Mouse (Mus musculus): ENCODE results near the gene Nr4a1. TPM values are rescaled to one million over a fixed set of nuclear protein-coding genes. Genes with fewer than 3 reads are reported as not detected.
A peak's percentile ranks its signal among the peaks of the same experiment; 100 is the strongest.

Nr4a1 gene
- total and polyA plus RNA-seq, 2 experiments from 2014 or later = 8.6 to 56.0 TPM

DNA sequence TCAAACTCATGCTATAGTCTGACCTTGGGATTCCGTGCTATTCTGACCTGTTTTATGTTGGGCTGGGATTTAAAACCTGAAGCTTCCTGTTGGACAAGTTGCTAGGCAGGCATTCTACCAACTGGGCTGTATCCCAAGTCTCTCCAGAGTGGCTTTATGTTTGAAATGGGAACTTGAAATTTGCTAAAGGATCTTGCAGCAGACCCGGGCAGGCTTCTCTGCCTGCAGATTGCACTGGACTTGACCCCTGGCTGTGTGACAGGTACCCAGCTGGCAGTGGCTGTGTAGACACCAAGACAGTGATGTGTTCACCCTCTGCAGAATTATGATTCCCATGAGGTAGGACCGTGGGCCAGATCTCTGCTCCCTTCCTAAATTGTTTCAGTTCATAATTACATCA, 37.9 kb downstream of the Nr4a1 start:
- 0 out of 2 replicates have a peak, but pooled peaks cover 5% of the 10 kb centered on the region for H3K4me1 ChIP-seq (ENCODE audit: control insufficient read depth, insufficient read depth)
- no peak overlapping the region for H3K4me3 ChIP-seq (ENCODE audit: low read depth, low read length)
- no peak overlapping the region for H3K4me2 ChIP-seq (ENCODE audit: low read depth, low read length)
- no peaks in the 10 kb centered on the region for H3K9me3 ChIP-seq (replicated peaks; ENCODE audit: control insufficient read depth, low read length)
- 68% methylated on average over 3 of the region's 3 CpGs for WGBS
- no peak overlapping the region for H3K27ac ChIP-seq (ENCODE audit: low read depth)
- TF ChIP-seq CTCF (IDR thresholded peaks at IDR 0.05; ENCODE audit: low read depth) (no peak), EP300 (IDR thresholded peaks at IDR 0.05; ENCODE audit: low read depth) (no peak)
- no peak overlapping the region for H3K9ac ChIP-seq (replicated peaks; ENCODE audit: low read depth, low read length)
- peaks cover 51% of the 10 kb centered on the region for H3K36me3 ChIP-seq (replicated peaks; ENCODE audit: control insufficient read depth, insufficient read depth, low read length)
- ATAC-seq (ENCODE audit: insufficient read depth, low read depth) = no peak
- DNase-seq (ENCODE audit: low spot score) = no peak
- no peaks in the 10 kb centered on the region for H3K27me3 ChIP-seq (ENCODE audit: control insufficient read depth, insufficient read depth, low read length)

DNA sequence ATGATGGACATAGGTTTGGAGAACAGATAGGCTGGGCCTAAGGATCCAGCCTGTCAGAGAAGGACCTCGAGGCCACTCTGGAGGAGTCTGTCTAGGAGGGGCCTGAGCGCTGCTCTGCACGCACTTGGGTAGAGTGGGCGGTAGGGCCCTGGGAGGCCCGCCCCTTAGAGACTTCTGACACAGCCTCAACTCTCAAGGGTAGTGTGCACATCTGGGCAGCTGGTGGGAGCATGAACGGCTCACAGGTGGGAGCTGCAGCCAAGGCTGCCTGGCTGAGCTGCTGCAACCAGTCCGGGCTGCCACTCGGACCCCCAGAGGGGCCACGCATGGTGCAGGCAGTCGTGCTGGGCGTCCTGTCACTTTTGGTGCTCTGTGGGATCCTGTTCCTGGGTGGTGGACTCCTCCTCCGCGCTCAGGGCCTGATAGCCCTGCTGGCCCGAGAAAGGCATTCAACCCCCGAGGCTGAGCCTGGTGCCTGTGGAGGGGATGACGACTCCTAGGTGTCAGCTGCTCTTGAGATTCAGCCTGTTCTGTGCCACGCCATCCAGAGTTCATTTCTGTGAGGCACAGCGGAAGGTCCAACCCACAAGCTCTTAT, 39.1 kb downstream of the Nr4a1 start, which contains the start of gene 6030408B16Rik:
6030408B16Rik (plus strand) TSS at position 188 of the 597 bp plus-strand sequence.
- peak within 1 kb of the TSS; percentile 66 for H3K27ac ChIP-seq (ENCODE audit: low read depth)
- ATAC-seq (ENCODE audit: insufficient read depth, low read depth) = 0 out of 2 replicates have a peak, but pooled peaks have one; percentile 19
- H3K4me3 ChIP-seq (ENCODE audit: low read depth, low read length) = peak within 1 kb of the TSS; percentile 12; the same call in 1 of the 2 replicates
- no peaks in the 10 kb centered on the region for H3K9me3 ChIP-seq (replicated peaks; ENCODE audit: control insufficient read depth, low read length)
- WGBS = 40% methylated on average over 18 of the region's 18 CpGs
- peaks cover 8% of the 10 kb centered on the region; the same call in 1 of the 2 replicates for H3K4me1 ChIP-seq (ENCODE audit: control insufficient read depth, insufficient read depth)
- H3K36me3 ChIP-seq (replicated peaks; ENCODE audit: control insufficient read depth, insufficient read depth, low read length) = peaks cover 40% of the 10 kb centered on the region
- DNase-seq (ENCODE audit: low spot score) = no peak
- peak within 1 kb of the TSS; percentile 30 for H3K4me2 ChIP-seq (ENCODE audit: low read depth, low read length)
- no peaks in the 10 kb centered on the region for H3K27me3 ChIP-seq (ENCODE audit: control insufficient read depth, insufficient read depth, low read length)
- H3K9ac ChIP-seq (replicated peaks; ENCODE audit: low read depth, low read length) = peak within 1 kb of the TSS; percentile 24; the same call in 1 of the 2 replicates
- no peak for TF ChIP-seq CTCF (IDR thresholded peaks at IDR 0.05; ENCODE audit: low read depth)
- TF ChIP-seq EP300 (IDR thresholded peaks at IDR 0.05; ENCODE audit: low read depth) = no peak

DNA sequence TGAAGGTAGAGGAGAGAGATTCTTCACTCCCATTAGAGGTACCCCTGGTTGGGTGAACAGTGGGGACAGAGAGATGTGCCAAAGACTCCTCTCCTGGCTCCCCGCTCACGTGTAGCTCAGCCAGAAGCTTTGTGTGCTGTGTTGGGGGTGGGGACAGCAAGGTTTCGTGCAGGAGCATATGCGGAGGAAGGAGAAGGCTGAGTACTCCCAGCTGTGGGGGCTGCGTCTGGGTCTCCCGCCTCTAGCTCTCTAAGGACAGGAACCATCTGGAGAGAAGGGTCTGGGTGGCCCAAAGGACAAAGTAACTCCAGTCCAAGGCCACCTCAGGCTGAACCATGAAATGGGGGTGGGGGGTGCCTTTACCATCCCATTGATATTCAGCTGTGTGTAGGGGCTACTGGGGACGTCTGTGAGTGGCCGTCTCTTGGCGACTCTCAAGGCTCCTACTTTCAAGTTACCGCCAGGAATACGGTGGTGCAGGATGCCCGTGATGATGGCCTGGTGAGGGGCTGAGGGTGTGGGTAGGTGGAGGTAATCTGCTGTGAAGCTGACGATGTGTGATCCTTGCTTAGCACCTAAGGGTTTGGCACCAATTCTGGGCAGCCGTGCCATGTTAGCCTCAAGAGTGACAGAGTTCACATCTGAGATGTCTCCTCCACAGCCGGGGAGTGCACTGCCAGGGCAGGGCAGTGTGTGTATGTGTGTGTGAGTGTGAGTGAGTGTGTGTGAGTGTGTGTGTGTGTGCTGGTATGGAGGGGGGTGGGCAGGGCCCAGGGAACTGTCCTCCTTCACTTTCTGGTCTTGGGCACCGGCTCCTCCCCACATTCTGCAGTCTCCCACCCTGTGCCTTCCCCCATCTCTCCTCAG, 40.2 kb downstream of the Nr4a1 start:
- H3K36me3 ChIP-seq (replicated peaks; ENCODE audit: control insufficient read depth, insufficient read depth, low read length) = peaks cover 29% of the 10 kb centered on the region
- peak overlapping the region; percentile 30 for H3K4me2 ChIP-seq (ENCODE audit: low read depth, low read length)
- ATAC-seq (ENCODE audit: insufficient read depth, low read depth) (peak; percentile 16; the same call in 1 of the 2 replicates), DNase-seq (ENCODE audit: low spot score) (no peak)
- no peaks in the 10 kb centered on the region for H3K9me3 ChIP-seq (replicated peaks; ENCODE audit: control insufficient read depth, low read length)
- H3K9ac ChIP-seq (replicated peaks; ENCODE audit: low read depth, low read length) = peak overlapping the region; percentile 24; the same call in 1 of the 2 replicates
- WGBS = 51% methylated on average over 16 of the region's 16 CpGs
- TF ChIP-seq EP300 (IDR thresholded peaks at IDR 0.05; ENCODE audit: low read depth) (no peak), CTCF (IDR thresholded peaks at IDR 0.05; ENCODE audit: low read depth) (no peak)
- H3K4me1 ChIP-seq (ENCODE audit: control insufficient read depth, insufficient read depth) = peaks cover 18% of the 10 kb centered on the region
- H3K27me3 ChIP-seq (ENCODE audit: control insufficient read depth, insufficient read depth, low read length) = no peaks in the 10 kb centered on the region
- peak overlapping the region; percentile 66 for H3K27ac ChIP-seq (ENCODE audit: low read depth)
- H3K4me3 ChIP-seq (ENCODE audit: low read depth, low read length) = peak overlapping the region; percentile 12; the same call in 1 of the 2 replicates

DNA sequence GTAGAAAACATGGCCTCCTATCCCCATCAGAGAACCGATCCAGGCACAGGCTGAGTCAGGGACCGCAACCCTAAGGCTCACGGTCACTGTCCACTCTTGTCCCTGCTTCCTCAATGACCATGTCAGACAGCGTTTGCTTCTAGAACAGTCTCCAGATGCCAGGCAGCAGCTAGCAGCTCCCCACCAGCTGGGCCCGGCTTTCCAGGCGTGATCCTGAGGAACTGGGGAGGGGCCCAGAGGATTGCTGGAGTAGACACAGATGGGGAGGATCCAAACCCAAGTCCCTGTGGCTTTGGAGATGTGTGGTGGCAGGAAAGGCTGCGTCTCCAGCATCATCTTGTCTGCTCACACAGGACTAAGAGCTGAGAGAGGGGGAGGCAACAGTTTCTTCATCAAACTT, 41.0 kb downstream of the Nr4a1 start:
- TF ChIP-seq CTCF (IDR thresholded peaks at IDR 0.05; ENCODE audit: low read depth) (no peak), EP300 (IDR thresholded peaks at IDR 0.05; ENCODE audit: low read depth) (no peak)
- 56% methylated on average over 7 of the region's 7 CpGs for WGBS
- H3K4me2 ChIP-seq (ENCODE audit: low read depth, low read length) = no peak overlapping the region; the same call in 1 of the 2 replicates
- H3K9me3 ChIP-seq (replicated peaks; ENCODE audit: control insufficient read depth, low read length) = no peaks in the 10 kb centered on the region
- H3K4me3 ChIP-seq (ENCODE audit: low read depth, low read length) = no peak overlapping the region
- H3K9ac ChIP-seq (replicated peaks; ENCODE audit: low read depth, low read length) = no peak overlapping the region
- no peaks in the 10 kb centered on the region for H3K27me3 ChIP-seq (ENCODE audit: control insufficient read depth, insufficient read depth, low read length)
- ATAC-seq (ENCODE audit: insufficient read depth, low read depth) (no peak), DNase-seq (ENCODE audit: low spot score) (no peak)
- H3K36me3 ChIP-seq (replicated peaks; ENCODE audit: control insufficient read depth, insufficient read depth, low read length) = peaks cover 20% of the 10 kb centered on the region
- H3K4me1 ChIP-seq (ENCODE audit: control insufficient read depth, insufficient read depth) = peaks cover 26% of the 10 kb centered on the region
- H3K27ac ChIP-seq (ENCODE audit: low read depth) = peak overlapping the region; percentile 66

DNA sequence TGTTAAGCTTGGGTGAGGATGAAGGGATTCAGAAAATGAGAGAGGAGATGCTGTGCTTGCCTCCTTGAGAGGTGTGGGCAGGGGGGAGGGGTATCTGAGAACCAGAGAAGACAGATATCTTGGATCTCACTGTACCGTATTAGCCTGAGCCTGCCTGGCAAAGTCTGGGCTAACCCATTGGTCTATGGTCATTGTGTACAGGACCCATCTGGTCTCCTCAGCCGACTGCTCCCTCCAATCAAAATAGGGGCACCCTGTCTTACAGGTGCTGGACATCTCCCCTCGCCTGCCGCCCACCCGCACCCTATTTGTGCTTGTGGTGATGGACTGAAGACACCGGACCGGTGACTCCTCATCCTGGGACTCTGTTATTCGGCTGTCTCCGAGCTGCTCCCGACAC, 41.5 kb downstream of the Nr4a1 start:
- peak overlapping the region; percentile 66 for H3K27ac ChIP-seq (ENCODE audit: low read depth)
- ATAC-seq (ENCODE audit: insufficient read depth, low read depth) (no peak), DNase-seq (ENCODE audit: low spot score) (no peak)
- H3K9ac ChIP-seq (replicated peaks; ENCODE audit: low read depth, low read length) = no peak overlapping the region
- peaks cover 30% of the 10 kb centered on the region for H3K4me1 ChIP-seq (ENCODE audit: control insufficient read depth, insufficient read depth)
- H3K4me2 ChIP-seq (ENCODE audit: low read depth, low read length) = no peak overlapping the region
- H3K36me3 ChIP-seq (replicated peaks; ENCODE audit: control insufficient read depth, insufficient read depth, low read length) = peaks cover 15% of the 10 kb centered on the region
- WGBS = 83% methylated on average over 10 of the region's 10 CpGs
- no peak for TF ChIP-seq CTCF (IDR thresholded peaks at IDR 0.05; ENCODE audit: low read depth)
- no peak for TF ChIP-seq EP300 (IDR thresholded peaks at IDR 0.05; ENCODE audit: low read depth)
- H3K27me3 ChIP-seq (ENCODE audit: control insufficient read depth, insufficient read depth, low read length) = no peaks in the 10 kb centered on the region
- H3K9me3 ChIP-seq (replicated peaks; ENCODE audit: control insufficient read depth, low read length) = no peaks in the 10 kb centered on the region
- no peak overlapping the region for H3K4me3 ChIP-seq (ENCODE audit: low read depth, low read length)

Measured in heart, postnatal 0 days (tissue).